Mouse (Mus musculus) forebrain, embryonic 16.5 days (tissue): ENCODE measurements around the gene Miox. TPM values are rescaled to one million over a fixed set of nuclear protein-coding genes. Genes with fewer than 3 reads are reported as not detected.

Experiments used
- ATAC-seq: fragments of 200-750 bp; cut with Nextera tagmentation; 2 replicates; pipeline ENCODE4 v1.8.0; 2017; ENCODE audit warnings: mild to moderate bottlenecking, moderate library complexity
- H3K27ac ChIP-seq: fragments of 300-500 bp; sonication (generic); 2 replicates; pipeline ENCODE4 v1.5.1; 2014; ENCODE audit warnings: low read length, control low read depth
- H3K27me3 ChIP-seq: fragments of 300-500 bp; sonication (generic); replicated peaks from 2 replicates; pipeline ENCODE4 v1.6.1; 2014; ENCODE audit warnings: low read length; ENCODE audit not compliant: control insufficient read depth, insufficient read depth
- H3K36me3 ChIP-seq: fragments of 300-500 bp; sonication (generic); 2 replicates; pipeline ENCODE4 v1.6.1; 2014; ENCODE audit not compliant: control insufficient read depth, insufficient read depth
- H3K4me1 ChIP-seq: fragments of 300-500 bp; sonication (generic); replicated peaks from 2 replicates; pipeline ENCODE4 v1.6.1; 2014; ENCODE audit warnings: low read length; ENCODE audit not compliant: control insufficient read depth, insufficient read depth
- H3K4me2 ChIP-seq: fragments of 300-500 bp; sonication (generic); 2 replicates; pipeline ENCODE4 v1.6.1; 2014; ENCODE audit warnings: mild to moderate bottlenecking, low read length, control low read depth
- H3K4me3 ChIP-seq: fragments of 300-500 bp; sonication (generic); replicated peaks from 2 replicates; pipeline ENCODE4 v1.5.1; 2014; ENCODE audit warnings: mild to moderate bottlenecking, low read length, control low read depth
- H3K9ac ChIP-seq: fragments of 300-500 bp; sonication (generic); replicated peaks from 2 replicates; pipeline ENCODE4 v1.6.1; 2014; ENCODE audit warnings: low read depth, low read length, control low read depth
- H3K9me3 ChIP-seq: fragments of 300-500 bp; sonication (generic); 2 replicates; pipeline ENCODE4 v1.6.1; 2016; ENCODE audit warnings: low read length; ENCODE audit not compliant: control insufficient read depth
- WGBS: fragments of 180-500 bp; shearing (Covaris S2); extraction: QIAGEN DNeasy Blood & Tissue Kit; methylation state at CpG from one replicate; pipeline ENCODE4 v1.1.7; 2014; 5-methylcytosine and 5-hydroxymethylcytosine counted together
- polyA plus RNA-seq: library from polyadenylated mRNA; unstranded; fragments of >200 nt; fragmentation: Nextera tagmentation; extraction: Ambion mirVana; gene quantifications from 2 replicates; pipeline ENCODE4 v1.2.1, GENCODE M21; 2015

The Miox gene
- polyA plus RNA-seq, 1 experiment from 2014 or later = not detected

DNA sequence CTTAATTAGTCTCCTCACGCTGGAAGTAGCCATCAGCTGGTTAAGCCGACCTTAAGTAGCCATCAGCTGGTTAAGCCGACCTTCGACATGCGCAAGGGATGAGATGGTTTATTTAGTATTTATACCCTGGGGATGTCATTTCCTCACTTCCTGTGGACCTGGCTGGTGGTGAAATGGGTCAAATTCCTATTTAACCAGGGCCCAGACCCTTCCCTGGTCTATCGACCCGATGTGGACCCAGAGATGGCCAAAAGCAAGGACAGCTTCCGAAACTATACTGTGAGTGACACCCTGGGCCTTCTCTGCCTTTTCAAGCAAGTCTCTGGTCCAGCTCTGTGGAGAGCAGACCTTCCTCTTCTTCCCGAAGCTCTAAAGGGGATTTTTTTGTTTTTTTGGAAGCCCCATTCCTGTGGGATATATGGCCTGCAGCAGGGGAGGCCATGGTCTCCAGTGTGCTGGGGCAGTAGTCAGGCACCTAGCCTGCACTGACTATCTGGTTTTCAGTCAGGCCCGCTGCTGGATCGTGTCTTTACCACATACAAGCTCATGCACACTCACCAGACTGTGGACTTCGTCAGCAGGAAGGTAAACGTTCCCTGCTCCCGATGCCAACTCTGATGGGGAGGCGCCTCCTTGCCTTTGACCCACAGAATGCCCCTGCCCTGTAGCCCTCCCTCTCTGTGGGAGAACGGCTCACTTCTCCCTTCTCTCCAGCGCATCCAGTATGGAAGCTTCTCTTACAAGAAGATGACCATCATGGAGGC, 758 bp downstream of the Miox start:
- Histone ChIP-seq H3K4me2 (no peak overlapping the region), H3K9me3 (no peaks in the 10 kb centered on the region), H3K4me3 (no peak overlapping the region), H3K9ac (no peak overlapping the region), H3K36me3 (no peaks in the 10 kb centered on the region), H3K27me3 (no peaks in the 10 kb centered on the region), H3K27ac (no peak overlapping the region), H3K4me1 (no peaks in the 10 kb centered on the region)
- 84% methylated on average over 17 of the region's 17 CpGs for WGBS
- ATAC-seq = no peak

DNA sequence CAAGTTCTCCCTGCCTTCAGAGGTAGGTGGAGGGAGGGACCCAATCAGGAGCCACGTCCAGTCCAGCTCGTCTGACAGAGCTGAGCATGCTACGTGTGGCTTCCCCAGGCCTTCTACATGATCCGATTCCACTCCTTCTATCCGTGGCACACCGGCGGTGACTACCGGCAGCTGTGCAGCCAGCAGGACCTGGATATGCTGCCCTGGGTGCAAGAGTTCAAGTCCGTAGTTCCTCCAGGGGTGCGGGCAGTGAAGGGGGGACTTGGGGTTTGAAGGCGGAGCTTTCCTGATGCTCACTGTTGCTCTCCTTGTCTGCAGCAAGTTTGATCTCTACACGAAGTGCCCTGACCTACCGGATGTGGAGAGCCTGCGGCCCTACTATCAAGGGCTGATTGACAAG, 2.2 kb downstream of the Miox start:
- 86% methylated on average over 14 of the region's 14 CpGs for WGBS
- Histone ChIP-seq H3K4me1 (no peaks in the 10 kb centered on the region), H3K36me3 (no peaks in the 10 kb centered on the region), H3K9ac (no peak overlapping the region), H3K4me2 (no peak overlapping the region), H3K4me3 (no peak overlapping the region), H3K9me3 (no peaks in the 10 kb centered on the region), H3K27ac (no peak overlapping the region), H3K27me3 (no peaks in the 10 kb centered on the region)
- ATAC-seq = no peak

DNA sequence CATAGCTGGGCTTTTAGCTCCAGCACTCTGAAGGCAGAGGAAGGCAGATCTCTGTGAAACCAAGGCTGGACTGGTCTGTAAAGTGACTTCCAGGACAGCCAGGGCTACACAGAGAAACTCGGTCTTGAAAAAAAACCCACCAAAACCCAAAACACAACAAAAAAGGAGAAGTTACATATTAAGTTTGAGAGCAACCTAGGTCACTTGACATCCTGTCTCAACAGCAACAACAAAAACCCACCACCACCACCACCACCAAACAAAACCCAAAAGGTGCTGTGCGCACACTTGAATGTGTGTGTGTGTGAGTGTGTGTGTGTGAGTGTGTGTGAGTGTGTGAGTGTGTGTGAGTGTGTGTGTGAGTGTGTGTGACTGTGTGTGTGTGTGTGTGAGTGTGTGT, 5.5 kb downstream of the Miox start:
- no peaks in the 10 kb centered on the region for H3K27me3 ChIP-seq
- H3K9me3 ChIP-seq = no peaks in the 10 kb centered on the region
- no peak for ATAC-seq
- H3K4me1 ChIP-seq = no peaks in the 10 kb centered on the region
- H3K4me3 ChIP-seq = no peak overlapping the region
- H3K9ac ChIP-seq = no peak overlapping the region
- WGBS = 94% methylated on average over 2 of the region's 2 CpGs
- H3K4me2 ChIP-seq = no peak overlapping the region
- no peaks in the 10 kb centered on the region for H3K36me3 ChIP-seq
- no peak overlapping the region for H3K27ac ChIP-seq

DNA sequence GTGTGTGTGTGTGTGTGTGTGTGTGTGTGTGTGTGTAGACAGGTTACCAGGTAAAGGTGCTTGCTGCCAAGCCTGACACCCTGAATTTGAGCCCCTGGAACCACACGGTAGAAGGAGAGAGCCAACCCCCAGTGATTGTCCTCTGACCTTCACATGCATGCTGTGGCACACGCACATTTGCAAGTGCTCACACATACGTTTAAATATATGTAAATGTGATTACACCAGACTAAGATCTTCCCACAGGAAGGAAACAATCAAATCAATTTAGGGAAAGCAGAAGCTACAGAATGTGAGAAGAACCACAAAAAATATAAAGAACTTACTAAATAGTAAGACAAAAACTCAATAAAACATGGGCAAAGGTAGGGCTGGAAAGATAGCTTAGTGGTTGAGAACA, 5.9 kb downstream of the Miox start:
- no peak for ATAC-seq
- Histone ChIP-seq H3K4me3 (no peak overlapping the region), H3K27ac (no peak overlapping the region), H3K4me2 (no peak overlapping the region), H3K9ac (no peak overlapping the region), H3K9me3 (no peaks in the 10 kb centered on the region), H3K36me3 (no peaks in the 10 kb centered on the region), H3K27me3 (no peaks in the 10 kb centered on the region), H3K4me1 (no peaks in the 10 kb centered on the region)
- WGBS = 86% methylated on average over 3 of the region's 3 CpGs

GRCm38 (mm10) chr15:89341678-89342077, 7.5 kb downstream of the Miox start:
- Histone ChIP-seq H3K9ac (no peak overlapping the region), H3K4me1 (no peaks in the 10 kb centered on the region), H3K4me3 (no peak overlapping the region), H3K36me3 (no peaks in the 10 kb centered on the region), H3K27ac (no peak overlapping the region), H3K27me3 (no peaks in the 10 kb centered on the region), H3K9me3 (no peaks in the 10 kb centered on the region), H3K4me2 (no peak overlapping the region)
- no peak for ATAC-seq
- 41% methylated on average over 1 of the region's 1 CpGs for WGBS

- Histone ChIP-seq H3K9ac (no peak overlapping the region), H3K36me3 (no peaks in the 10 kb centered on the region), H3K4me1 (no peaks in the 10 kb centered on the region), H3K27me3 (no peaks in the 10 kb centered on the region), H3K9me3 (no peaks in the 10 kb centered on the region), H3K4me2 (no peak overlapping the region), H3K4me3 (no peak overlapping the region), H3K27ac (no peak overlapping the region)
- ATAC-seq = no peak
- WGBS = 93% methylated on average over 3 of the region's 3 CpGs
These were observed 9.1 kb downstream of the Miox start for GRCm38 (mm10) chr15:89343325-89343724.

DNA sequence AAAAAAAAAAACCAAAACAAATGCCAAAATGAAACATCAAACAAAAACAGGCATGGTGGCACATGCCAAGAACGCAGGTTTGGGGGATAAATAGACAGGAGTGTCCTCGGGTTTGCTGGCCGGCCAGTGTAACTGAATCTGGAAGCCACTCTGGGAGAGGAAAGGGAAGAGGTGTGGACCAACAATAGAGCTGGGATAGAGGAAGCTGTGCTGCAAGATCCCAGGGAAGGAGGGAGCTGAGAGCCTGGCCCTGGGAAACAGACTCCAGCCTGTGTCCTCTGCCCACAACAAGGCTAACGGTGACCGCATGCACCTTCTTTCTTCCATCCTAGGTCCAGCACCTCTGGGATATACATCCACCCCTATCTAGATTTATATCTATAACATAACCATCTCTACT, 16.2 kb downstream of the Miox start:
- Histone ChIP-seq H3K27me3 (no peaks in the 10 kb centered on the region), H3K4me1 (peaks cover 12% of the 10 kb centered on the region), H3K4me2 (no peak overlapping the region), H3K9ac (no peak overlapping the region), H3K9me3 (no peaks in the 10 kb centered on the region), H3K27ac (no peak overlapping the region), H3K4me3 (no peak overlapping the region), H3K36me3 (peaks cover 12% of the 10 kb centered on the region)
- 94% methylated on average over 5 of the region's 5 CpGs for WGBS
- ATAC-seq = no peak

DNA sequence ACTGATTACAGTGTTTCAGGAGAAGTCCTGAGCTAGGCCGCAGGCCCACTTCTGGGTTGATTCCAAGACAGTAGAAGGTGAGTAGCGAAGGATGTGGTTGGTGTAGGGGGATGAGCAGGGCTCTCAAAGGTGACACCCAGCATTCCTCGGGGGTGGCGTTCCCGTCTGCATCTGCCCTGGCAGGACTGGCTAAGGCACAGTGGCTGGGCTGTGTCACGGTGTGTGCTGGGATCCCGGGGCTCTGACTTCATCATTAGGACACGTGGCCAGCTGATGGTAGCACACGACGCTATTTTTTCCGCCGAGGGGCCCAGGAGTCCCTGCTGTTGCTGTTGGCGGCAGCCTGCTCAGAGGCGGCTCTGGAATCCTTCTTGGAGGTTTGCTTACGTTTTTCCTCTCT, 17.1 kb downstream of the Miox start:
- ATAC-seq = no peak
- H3K9me3 ChIP-seq = no peaks in the 10 kb centered on the region
- no peaks in the 10 kb centered on the region for H3K27me3 ChIP-seq
- no peak overlapping the region for H3K9ac ChIP-seq
- H3K27ac ChIP-seq = no peak overlapping the region
- no peak overlapping the region for H3K4me2 ChIP-seq
- no peak overlapping the region for H3K4me3 ChIP-seq
- WGBS = 88% methylated on average over 15 of the region's 15 CpGs
- peaks cover 12% of the 10 kb centered on the region for H3K36me3 ChIP-seq
- H3K4me1 ChIP-seq = peaks cover 12% of the 10 kb centered on the region

- no peak overlapping the region for H3K4me3 ChIP-seq
- no peak overlapping the region for H3K9ac ChIP-seq
- H3K27ac ChIP-seq = no peak overlapping the region
- WGBS = 96% methylated on average over 14 of the region's 14 CpGs
- H3K27me3 ChIP-seq = no peaks in the 10 kb centered on the region
- no peak overlapping the region for H3K4me2 ChIP-seq
- H3K4me1 ChIP-seq = peaks cover 19% of the 10 kb centered on the region
- H3K36me3 ChIP-seq = peaks cover 12% of the 10 kb centered on the region
- no peak for ATAC-seq
- no peaks in the 10 kb centered on the region for H3K9me3 ChIP-seq
These were observed 17.9 kb downstream of the Miox start for GRCm38 (mm10) chr15:89352054-89352453.

DNA sequence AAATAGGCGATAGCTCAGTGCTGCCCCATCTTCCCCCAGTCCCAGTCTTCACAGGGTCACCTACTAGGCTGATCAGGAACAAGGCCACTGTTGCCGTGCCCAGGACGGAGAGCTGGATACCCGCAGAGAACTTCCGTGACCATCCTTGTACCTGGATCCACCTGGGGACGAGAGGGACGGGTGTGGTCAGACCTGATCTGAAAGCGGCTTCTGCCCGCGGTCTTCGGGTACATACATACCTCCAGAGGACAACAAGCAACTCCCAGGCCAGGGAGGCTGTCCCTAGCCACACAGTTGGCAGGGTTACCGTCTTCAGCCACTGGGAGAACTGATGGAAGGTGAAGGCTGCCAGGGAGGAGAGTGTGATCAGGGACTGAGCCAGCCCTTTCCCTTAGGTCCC, 18.6 kb downstream of the Miox start:
- Histone ChIP-seq H3K9me3 (no peaks in the 10 kb centered on the region), H3K4me2 (no peak overlapping the region), H3K4me1 (peaks cover 26% of the 10 kb centered on the region), H3K27ac (no peak overlapping the region), H3K27me3 (no peaks in the 10 kb centered on the region), H3K9ac (no peak overlapping the region), H3K36me3 (peaks cover 12% of the 10 kb centered on the region), H3K4me3 (no peak overlapping the region)
- no peak for ATAC-seq
- 95% methylated on average over 12 of the region's 12 CpGs for WGBS
